Mouse (Mus musculus): Measurements from ENCODE around the gene Tspan18.

- TF ChIP-seq CTCF (IDR thresholded peaks at IDR 0.05; ENCODE audit: control insufficient read depth, insufficient read depth, insufficient read length) = no peak
- no peak for TF ChIP-seq CEBPB (IDR thresholded peaks at IDR 0.05; ENCODE audit: low read depth)
- no peak for TF ChIP-seq USF1 (IDR thresholded peaks at IDR 0.05; ENCODE audit: low read depth)
- no peak for TF ChIP-seq MYOG (IDR thresholded peaks at IDR 0.05; ENCODE audit: control insufficient read depth, extremely low read depth, insufficient read length)
These were observed 154.0 kb downstream of the Tspan18 start for GRCm38 (mm10) chr2:93180077-93180844.

Data from C2C12 (cell line).